Mouse (Mus musculus): ENCODE data around the gene Sar1a.
A peak's percentile ranks its signal among the peaks of the same experiment; 100 is the strongest.

The Sar1a gene

GRCm38 (mm10) chr10:61723271-61723670, 43.2 kb downstream of the Sar1a start:
- DNase-seq (ENCODE audit: inconsistent age in 2 of 2, low spot score in 1 of 2) = peak in 1 of 2 experiments; percentile 68

- peak in 1 of 2 experiments; percentile 42 for DNase-seq (ENCODE audit: inconsistent age in 2 of 2, low spot score in 1 of 2)
These were observed 49.1 kb downstream of the Sar1a start for GRCm38 (mm10) chr10:61729181-61729580.

DNA sequence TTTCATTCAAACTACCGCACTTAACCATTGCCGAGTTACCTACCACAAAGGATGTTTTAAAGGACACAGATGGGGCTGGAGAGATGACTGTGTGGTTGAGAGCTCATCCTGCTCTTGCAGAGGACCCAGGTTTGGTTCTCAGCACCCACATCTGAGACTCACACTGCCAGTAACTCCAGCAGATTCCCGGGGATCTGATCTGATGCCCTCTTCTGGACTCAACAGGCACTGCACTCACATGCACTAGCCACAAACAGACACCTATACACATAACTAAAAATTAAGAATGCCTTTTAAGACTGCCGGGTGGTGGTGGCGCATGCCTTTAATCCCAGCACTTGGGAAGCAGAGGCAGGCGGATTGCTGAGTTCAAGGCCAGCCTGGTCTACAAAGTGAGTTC, 50.1 kb downstream of the Sar1a start:
- DNase-seq (ENCODE audit: inconsistent age in 2 of 2, low spot score in 1 of 2) = peak in 1 of 2 experiments; percentile 37

DNA sequence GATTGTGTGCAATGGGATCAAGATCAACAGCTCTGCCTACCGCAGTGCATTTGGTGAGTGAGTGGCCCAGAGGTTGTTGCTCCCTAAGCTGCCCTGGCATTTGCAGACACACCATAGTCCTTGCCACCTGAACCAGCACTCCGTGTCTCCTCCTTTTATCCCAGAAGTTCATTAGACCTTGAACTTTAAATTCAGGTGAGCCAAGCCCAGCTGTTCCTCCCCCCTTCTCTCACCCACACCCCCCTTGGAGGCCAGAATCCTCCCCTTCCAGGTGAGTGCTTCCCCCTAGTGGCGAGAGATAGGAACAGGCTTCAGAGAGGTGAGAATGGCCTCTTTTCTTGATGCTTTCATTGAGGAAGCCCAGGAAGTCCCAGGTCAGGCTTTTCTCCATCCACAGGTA, 54.3 kb downstream of the Sar1a start:
- peak; percentile 51 to 80 for DNase-seq (ENCODE audit: inconsistent age in 2 of 2, low spot score in 1 of 2)

- DNase-seq (ENCODE audit: inconsistent age in 2 of 2, low spot score in 1 of 2) = peak in 1 of 2 experiments; percentile 35
These were observed 56.6 kb downstream of the Sar1a start for GRCm38 (mm10) chr10:61736671-61737078.

- DNase-seq (ENCODE audit: inconsistent age in 2 of 2, low spot score in 1 of 2) = peak in 1 of 2 experiments; percentile 54
These were observed 57.4 kb downstream of the Sar1a start for GRCm38 (mm10) chr10:61737537-61737936.

DNA sequence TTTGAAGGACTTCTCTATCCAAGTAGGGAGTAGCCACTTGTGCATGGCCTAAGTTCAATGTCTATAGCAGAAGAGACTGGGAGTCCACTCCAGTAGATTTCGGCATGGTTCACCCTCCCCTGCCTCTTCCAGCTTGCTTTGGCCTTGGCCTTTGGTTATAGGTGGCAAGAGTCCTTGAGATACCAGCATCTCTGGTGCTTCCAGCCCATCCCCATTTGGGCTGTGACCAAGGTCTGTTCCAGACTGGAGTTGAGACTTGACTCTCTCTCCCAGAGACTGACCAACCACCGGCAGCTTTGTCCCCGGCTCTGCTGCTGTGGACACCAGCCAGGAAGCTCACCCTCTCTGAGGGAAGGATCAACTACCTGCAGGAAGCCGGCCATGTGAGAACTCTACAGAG, 58.0 kb downstream of the Sar1a start:
- peak; percentile 84 to 85 for DNase-seq (ENCODE audit: inconsistent age in 2 of 2, low spot score in 1 of 2)

GRCm38 (mm10) chr10:61741306-61741705, 61.2 kb downstream of the Sar1a start:
- peak; percentile 85 to 93 for DNase-seq (ENCODE audit: inconsistent age in 2 of 2, low spot score in 1 of 2)

DNA sequence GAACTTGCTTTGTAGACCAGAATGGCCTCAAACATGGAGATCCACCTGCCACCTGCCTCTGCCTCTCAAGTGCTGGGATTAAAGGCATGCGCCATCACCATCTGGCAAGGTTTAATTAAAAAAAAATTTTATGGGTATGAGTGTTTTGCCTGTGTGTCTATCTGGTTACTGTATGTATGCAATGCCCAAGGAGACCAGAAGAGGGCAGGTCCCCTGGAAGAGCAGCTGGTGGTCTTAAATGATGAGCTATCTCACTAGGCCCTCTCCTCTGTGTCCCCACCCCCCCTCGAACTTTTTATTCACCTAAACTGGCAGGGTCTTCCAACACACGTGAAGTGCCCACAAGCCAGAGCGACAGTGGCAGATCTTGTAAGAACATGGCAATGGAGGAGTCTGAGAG, 61.8 kb downstream of the Sar1a start:
- peak in 1 of 2 experiments; percentile 41 for DNase-seq (ENCODE audit: inconsistent age in 2 of 2, low spot score in 1 of 2)

- DNase-seq (ENCODE audit: inconsistent age in 2 of 2, low spot score in 1 of 2) = peak; percentile 39 to 65
These were observed 62.2 kb downstream of the Sar1a start for GRCm38 (mm10) chr10:61742336-61742735.

Measured in adrenal gland, adult (tissue).